Mouse (Mus musculus) brain, embryonic 14.5 days (tissue): ENCODE data around the gene Mgat2.
A peak's percentile ranks its signal among the peaks of the same experiment; 100 is the strongest.

Source experiments
- CTCF ChIP-seq: fragments of 200-500 bp; IDR thresholded peaks from 2 replicates; pipeline ENCODE4 v1.5.1; 2012; ENCODE audit warnings: inconsistent platforms, mild to moderate bottlenecking, moderate library complexity, borderline replicate concordance; ENCODE audit not compliant: insufficient read depth, insufficient read length; ENCODE audit errors: extremely low read depth
- POLR2A ChIP-seq: fragments of 200-500 bp; IDR thresholded peaks from 2 replicates; pipeline ENCODE4 v1.6.1; 2012; ENCODE audit warnings: mild to moderate bottlenecking, inconsistent platforms, borderline replicate concordance; ENCODE audit not compliant: poor library complexity, insufficient read depth, insufficient read length, severe bottlenecking; ENCODE audit errors: extremely low read depth

DNA sequence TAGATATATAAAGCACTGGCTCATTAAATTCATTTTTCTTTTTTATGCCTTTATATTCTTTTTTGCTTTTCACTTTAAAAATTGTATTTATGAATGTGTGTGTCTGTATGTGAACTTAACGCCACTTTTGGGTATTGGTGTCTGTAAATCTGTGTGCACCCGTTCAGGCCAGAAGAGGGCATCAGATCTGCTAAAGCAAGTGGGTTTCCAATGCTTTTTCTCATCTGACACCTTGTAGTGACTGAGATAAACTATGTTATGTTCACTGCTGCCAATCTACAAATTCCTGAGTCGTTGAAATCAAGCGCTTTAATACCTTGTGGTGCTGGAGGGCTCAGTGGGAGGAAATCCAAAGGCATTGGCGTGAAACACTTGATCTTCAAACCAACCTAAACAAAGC lies 27.1 kb downstream of the Mgat2 start:
- TF ChIP-seq CTCF (peak; percentile 51; the same call in 1 of the 2 replicates), POLR2A (no peak)
